Mouse (Mus musculus): ENCODE measurements around the gene Foxj1. TPM values are rescaled to one million over a fixed set of nuclear protein-coding genes. Genes with fewer than 3 reads are reported as not detected.
A peak's percentile ranks its signal among the peaks of the same experiment; 100 is the strongest.
"Not testable (repeated sequence)": the region's sequence is repeated elsewhere in the genome, so short reads cannot be mapped to it uniquely, and the experiment has no call there.

Foxj1 gene
- 30.6 and 69.8 TPM in 2 replicates for polyA plus RNA-seq (2015; fragmentation: Nextera tagmentation; extraction: Ambion mirVana)

- no peaks in the 10 kb centered on the region for H3K9me3 ChIP-seq (replicated peaks)
- no peaks in the 10 kb centered on the region for H3K36me3 ChIP-seq
- H3K4me3 ChIP-seq (replicated peaks): peak within 1 kb of the TSS; percentile 69
- H3K4me2 ChIP-seq (replicated peaks): peak within 1 kb of the TSS; percentile 98
- peaks cover 24% of the 10 kb centered on the region for H3K27me3 ChIP-seq
- ATAC-seq (ENCODE audit: insufficient number of reproducible peaks, low FRiP score, low TSS enrichment, low read depth): peak; percentile 83
- peak within 1 kb of the TSS; percentile 58; the same call in 1 of the 2 replicates for H3K27ac ChIP-seq (replicated peaks)
- WGBS: under 1% methylated on average over 60 of the region's 61 CpGs
- H3K9ac ChIP-seq: peak within 1 kb of the TSS; percentile 45
- peaks cover 34% of the 10 kb centered on the region for H3K4me1 ChIP-seq
These were observed at the start of gene Foxj1 for GRCm38 (mm10) chr11:116335244-116336036. Foxj1 (minus strand) TSS chr11:116335399.

- no peaks in the 10 kb centered on the region for H3K36me3 ChIP-seq
- peaks cover 22% of the 10 kb centered on the region for H3K4me1 ChIP-seq
- H3K9me3 ChIP-seq (replicated peaks): no peaks in the 10 kb centered on the region
- H3K4me3 ChIP-seq (replicated peaks): no peak overlapping the region
- no peak overlapping the region for H3K4me2 ChIP-seq (replicated peaks)
- H3K27me3 ChIP-seq: no peaks in the 10 kb centered on the region
- WGBS: 71% methylated on average over 11 of the region's 11 CpGs
- no peak overlapping the region for H3K27ac ChIP-seq (replicated peaks)
- no peak for ATAC-seq (ENCODE audit: insufficient number of reproducible peaks, low FRiP score, low TSS enrichment, low read depth)
- H3K9ac ChIP-seq: no peak overlapping the region
These were observed 49.0 kb upstream of the Foxj1 start for GRCm38 (mm10) chr11:116384171-116384570.

GRCm38 (mm10) chr11:116383070-116383469 is 47.9 kb upstream of the Foxj1 start:
- not testable (repeated sequence) for H3K4me2 ChIP-seq (replicated peaks); H3K4me3 ChIP-seq (replicated peaks); H3K9me3 ChIP-seq (replicated peaks); ATAC-seq (ENCODE audit: insufficient number of reproducible peaks, low FRiP score, low TSS enrichment, low read depth); H3K27ac ChIP-seq (replicated peaks); H3K27me3 ChIP-seq; H3K36me3 ChIP-seq; H3K9ac ChIP-seq
- 88% methylated on average over 5 of the region's 5 CpGs for WGBS
- H3K4me1 ChIP-seq: peaks cover 22% of the 10 kb centered on the region

- Histone ChIP-seq H3K4me2 (replicated peaks) (no peak overlapping the region), H3K4me1 (no peaks in the 10 kb centered on the region), H3K4me3 (replicated peaks) (no peak overlapping the region), H3K9ac (no peak overlapping the region), H3K27me3 (no peaks in the 10 kb centered on the region), H3K9me3 (replicated peaks) (no peaks in the 10 kb centered on the region), H3K36me3 (no peaks in the 10 kb centered on the region), H3K27ac (replicated peaks) (no peak overlapping the region)
- ATAC-seq (ENCODE audit: insufficient number of reproducible peaks, low FRiP score, low TSS enrichment, low read depth): no peak
- WGBS: 81% methylated on average over 7 of the region's 7 CpGs
These were observed 45.6 kb upstream of the Foxj1 start for GRCm38 (mm10) chr11:116380767-116381166.

- no peak for ATAC-seq (ENCODE audit: insufficient number of reproducible peaks, low FRiP score, low TSS enrichment, low read depth)
These were observed 44.3 kb upstream of the Foxj1 start for GRCm38 (mm10) chr11:116379530-116379929.

GRCm38 (mm10) chr11:116376945-116377661 is 41.9 kb upstream of the Foxj1 start:
- H3K36me3 ChIP-seq: no peaks in the 10 kb centered on the region
- H3K9ac ChIP-seq: no peak overlapping the region
- ATAC-seq (ENCODE audit: insufficient number of reproducible peaks, low FRiP score, low TSS enrichment, low read depth): no peak
- no peaks in the 10 kb centered on the region for H3K27me3 ChIP-seq
- no peaks in the 10 kb centered on the region for H3K4me1 ChIP-seq
- no peak overlapping the region for H3K4me3 ChIP-seq (replicated peaks)
- 40% methylated on average over 7 of the region's 7 CpGs for WGBS
- no peaks in the 10 kb centered on the region for H3K9me3 ChIP-seq (replicated peaks)
- H3K4me2 ChIP-seq (replicated peaks): no peak overlapping the region
- H3K27ac ChIP-seq (replicated peaks): no peak overlapping the region

More at GRCm38 (mm10) chr11:116379530-116379929, 44.3 kb upstream of the Foxj1 start:
- H3K4me1 ChIP-seq: no peaks in the 10 kb centered on the region
- H3K9ac ChIP-seq: no peak overlapping the region
- H3K4me2 ChIP-seq (replicated peaks): no peak overlapping the region
- no peaks in the 10 kb centered on the region for H3K9me3 ChIP-seq (replicated peaks)
- no peak overlapping the region for H3K4me3 ChIP-seq (replicated peaks)
- WGBS: 77% methylated on average over 6 of the region's 6 CpGs
- H3K27me3 ChIP-seq: no peaks in the 10 kb centered on the region
- H3K36me3 ChIP-seq: no peaks in the 10 kb centered on the region
- no peak overlapping the region for H3K27ac ChIP-seq (replicated peaks)

GRCm38 (mm10) chr11:116371894-116372450 is 36.8 kb upstream of the Foxj1 start:
- Histone ChIP-seq H3K9me3 (replicated peaks) (no peaks in the 10 kb centered on the region), H3K36me3 (no peaks in the 10 kb centered on the region), H3K27me3 (no peaks in the 10 kb centered on the region), H3K4me1 (peaks cover 3% of the 10 kb centered on the region; the same call in 1 of the 2 replicates), H3K27ac (replicated peaks) (no peak overlapping the region), H3K4me2 (replicated peaks) (no peak overlapping the region), H3K4me3 (replicated peaks) (no peak overlapping the region), H3K9ac (no peak overlapping the region)
- no peak for ATAC-seq (ENCODE audit: insufficient number of reproducible peaks, low FRiP score, low TSS enrichment, low read depth)
- 55% methylated on average over 4 of the region's 4 CpGs for WGBS

- Histone ChIP-seq H3K9me3 (replicated peaks) (no peaks in the 10 kb centered on the region), H3K4me2 (replicated peaks) (no peak overlapping the region), H3K9ac (no peak overlapping the region), H3K36me3 (no peaks in the 10 kb centered on the region), H3K27ac (replicated peaks) (no peak overlapping the region), H3K4me3 (replicated peaks) (no peak overlapping the region), H3K4me1 (peaks cover 3% of the 10 kb centered on the region; the same call in 1 of the 2 replicates), H3K27me3 (no peaks in the 10 kb centered on the region)
- ATAC-seq (ENCODE audit: insufficient number of reproducible peaks, low FRiP score, low TSS enrichment, low read depth): no peak
- WGBS: 46% methylated on average over 5 of the region's 5 CpGs
These were observed 34.4 kb upstream of the Foxj1 start for GRCm38 (mm10) chr11:116369633-116370032.

GRCm38 (mm10) chr11:116369051-116369450 is 33.9 kb upstream of the Foxj1 start:
- no peaks in the 10 kb centered on the region for H3K27me3 ChIP-seq
- peaks cover 3% of the 10 kb centered on the region; the same call in 1 of the 2 replicates for H3K4me1 ChIP-seq
- no peak overlapping the region for H3K4me2 ChIP-seq (replicated peaks)
- ATAC-seq (ENCODE audit: insufficient number of reproducible peaks, low FRiP score, low TSS enrichment, low read depth): no peak
- WGBS: 88% methylated on average over 14 of the region's 14 CpGs
- H3K27ac ChIP-seq (replicated peaks): no peak overlapping the region
- no peak overlapping the region for H3K9ac ChIP-seq
- no peaks in the 10 kb centered on the region for H3K36me3 ChIP-seq
- H3K4me3 ChIP-seq (replicated peaks): no peak overlapping the region
- no peaks in the 10 kb centered on the region for H3K9me3 ChIP-seq (replicated peaks)

GRCm38 (mm10) chr11:116368116-116368515 is 32.9 kb upstream of the Foxj1 start:
- no peak overlapping the region for H3K27ac ChIP-seq (replicated peaks)
- peaks cover 3% of the 10 kb centered on the region; the same call in 1 of the 2 replicates for H3K4me1 ChIP-seq
- H3K4me3 ChIP-seq (replicated peaks): no peak overlapping the region
- no peak overlapping the region for H3K4me2 ChIP-seq (replicated peaks)
- no peak for ATAC-seq (ENCODE audit: insufficient number of reproducible peaks, low FRiP score, low TSS enrichment, low read depth)
- no peaks in the 10 kb centered on the region for H3K36me3 ChIP-seq
- 21% methylated on average over 9 of the region's 9 CpGs for WGBS
- no peaks in the 10 kb centered on the region for H3K9me3 ChIP-seq (replicated peaks)
- H3K9ac ChIP-seq: no peak overlapping the region
- H3K27me3 ChIP-seq: no peaks in the 10 kb centered on the region

GRCm38 (mm10) chr11:116366647-116367046 is 31.4 kb upstream of the Foxj1 start:
- Histone ChIP-seq H3K9ac (no peak overlapping the region), H3K4me3 (replicated peaks) (no peak overlapping the region), H3K9me3 (replicated peaks) (no peaks in the 10 kb centered on the region), H3K36me3 (no peaks in the 10 kb centered on the region), H3K27ac (replicated peaks) (no peak overlapping the region), H3K4me2 (replicated peaks) (no peak overlapping the region), H3K4me1 (peaks cover 3% of the 10 kb centered on the region; the same call in 1 of the 2 replicates), H3K27me3 (no peaks in the 10 kb centered on the region)
- no peak for ATAC-seq (ENCODE audit: insufficient number of reproducible peaks, low FRiP score, low TSS enrichment, low read depth)
- 90% methylated on average over 1 of the region's 1 CpGs for WGBS
